Mouse (Mus musculus) heart, embryonic 16.5 days (tissue): ENCODE measurements at regions not wholly inside any gene's neighbourhood (a gene's known extent, or its start where the extent isn't known, plus 50 kb on each side); places are given as distances from the start of the nearest gene placed in this dataset. TPM values are rescaled to one million over a fixed set of nuclear protein-coding genes. Genes with fewer than 3 reads are reported as not detected.

ENCODE experiments used
- microRNA-seq: library from miRNA; unstranded; fragments of <30 nt; microRNA quantifications from one replicate; pipeline ENCODE4, GENCODE M21; 2017

Small RNAs in the stretch of these regions (microRNA-seq; reads per million reads assigned to microRNA genes)
- gene Gm24933, result not detected
